Mouse (Mus musculus) MEL (cell line): ENCODE data around the gene Kmt2d. TPM values are rescaled to one million over a fixed set of nuclear protein-coding genes. Genes with fewer than 3 reads are reported as not detected.

ENCODE experiments used
- DNase-seq: peaks from one replicate; pipeline ENCODE4 v3.0.0; 2011; ENCODE audit warnings: low read depth, low spot score
- H3K27ac ChIP-seq: 2 replicates; pipeline ENCODE4 v1.5.1; 2012; ENCODE audit warnings: low read depth, mild to moderate bottlenecking, control low read depth, low read length, moderate library complexity; ENCODE audit not compliant: control insufficient read depth
- H3K27me3 ChIP-seq, 2 experiments: fragments of 150-350 bp in 1 of 2; sonication (generic) in 1 of 2; 2 replicates each; pipeline ENCODE4 v1.6.1; 2012; ENCODE audit warnings: low read length in 2 of 2, mild to moderate bottlenecking in 2 of 2, improper control_type of control experiment in 1 of 2, moderate library complexity in 1 of 2; ENCODE audit not compliant: insufficient read depth in 2 of 2, control insufficient read depth in 1 of 2
- H3K36me3 ChIP-seq, 2 experiments: 2 replicates each; pipeline ENCODE4 v1.6.1; 2012 to 2014; ENCODE audit warnings: low read length in 2 of 2, improper control_type of control experiment in 1 of 2, inconsistent platforms in 1 of 2, mild to moderate bottlenecking in 1 of 2; ENCODE audit not compliant: insufficient read depth in 2 of 2, control insufficient read depth in 1 of 2
- H3K4me1 ChIP-seq, 2 experiments: fragments of 150-350 bp in 1 of 2; sonication (generic) in 1 of 2; 2 replicates each; pipeline ENCODE4 v1.6.1; 2012; ENCODE audit warnings: low read length in 2 of 2, improper control_type of control experiment in 1 of 2, mild to moderate bottlenecking in 1 of 2; ENCODE audit not compliant: insufficient read depth in 2 of 2, control insufficient read depth in 1 of 2
- H3K4me3 ChIP-seq, 2 experiments: fragments of 150-350 bp in 1 of 2; sonication (generic) in 1 of 2; 2 replicates each; pipeline ENCODE4 v1.5.1; 2012; ENCODE audit warnings: low read depth in 2 of 2, low read length in 2 of 2, mild to moderate bottlenecking in 2 of 2, moderate library complexity in 2 of 2, control low read depth in 1 of 2, improper control_type of control experiment in 1 of 2; ENCODE audit not compliant: control insufficient read depth in 1 of 2, insufficient read depth in 1 of 2
- H3K79me2 ChIP-seq: 2 replicates; pipeline ENCODE4 v1.6.1; 2012; ENCODE audit warnings: mild to moderate bottlenecking, low read length, moderate library complexity; ENCODE audit not compliant: control insufficient read depth, poor library complexity, insufficient read depth
- H3K9ac ChIP-seq: 2 replicates; pipeline ENCODE4 v1.6.1; 2012; ENCODE audit warnings: low read depth, mild to moderate bottlenecking, control low read depth, low read length, moderate library complexity; ENCODE audit not compliant: control insufficient read depth, poor library complexity, severe bottlenecking
- H3K9me3 ChIP-seq: fragments of 150-350 bp; sonication (generic); replicated peaks from 2 replicates; pipeline ENCODE4 v1.6.1; 2012; ENCODE audit warnings: mild to moderate bottlenecking, low read length, improper control_type of control experiment, moderate library complexity; ENCODE audit not compliant: insufficient read depth
- CHD1 ChIP-seq: IDR thresholded peaks from 2 replicates; pipeline ENCODE4 v1.6.1; 2012; ENCODE audit warnings: low read depth, mild to moderate bottlenecking, inconsistent platforms, low read length, improper control_type of control experiment
- CHD2 ChIP-seq: IDR thresholded peaks from 2 replicates; pipeline ENCODE4 v1.6.1; 2011; ENCODE audit warnings: low read length, improper control_type of control experiment
- ELF1 ChIP-seq: IDR thresholded peaks from 2 replicates; pipeline ENCODE4 v1.6.1; 2014; ENCODE audit warnings: low read depth, mild to moderate bottlenecking, inconsistent platforms, low read length, improper control_type of control experiment, moderate library complexity
- EP300 ChIP-seq, 2 experiments: IDR thresholded peaks; 2 replicates each; pipeline ENCODE4 v1.6.1; 2011; ENCODE audit warnings: improper control_type of control experiment in 2 of 2, low read length in 2 of 2, low read depth in 1 of 2, mild to moderate bottlenecking in 1 of 2
- GABPA ChIP-seq: IDR thresholded peaks from 2 replicates; pipeline ENCODE4 v1.6.1; 2012; ENCODE audit warnings: low read depth, mild to moderate bottlenecking, inconsistent platforms, low read length, improper control_type of control experiment, moderate library complexity
- GATA1 ChIP-seq: IDR thresholded peaks from 2 replicates; pipeline ENCODE4 v1.6.1; 2011; ENCODE audit warnings: low read depth, low read length, improper control_type of control experiment
- HCFC1 ChIP-seq: IDR thresholded peaks from 2 replicates; pipeline ENCODE4 v1.6.1; 2012; ENCODE audit warnings: low read depth, mild to moderate bottlenecking, inconsistent platforms, low read length, improper control_type of control experiment, moderate library complexity
- JUND ChIP-seq: IDR thresholded peaks from 2 replicates; pipeline ENCODE4 v1.6.1; 2011; ENCODE audit warnings: low read depth, mild to moderate bottlenecking, improper control_type of control experiment, low read length
- MAX ChIP-seq: IDR thresholded peaks from 2 replicates; pipeline ENCODE4 v1.6.1; 2011; ENCODE audit warnings: low read length, improper control_type of control experiment
- NELFE ChIP-seq: IDR thresholded peaks from 2 replicates; pipeline ENCODE4 v1.6.1; 2011; ENCODE audit warnings: low read depth, low read length, improper control_type of control experiment
- NRF1 ChIP-seq: IDR thresholded peaks from 2 replicates; pipeline ENCODE4 v1.6.1; 2014; ENCODE audit warnings: low read depth, mild to moderate bottlenecking, inconsistent platforms, low read length, improper control_type of control experiment, moderate library complexity; ENCODE audit not compliant: poor library complexity, insufficient read depth, severe bottlenecking
- RAD21 ChIP-seq: IDR thresholded peaks from 2 replicates; pipeline ENCODE4 v1.6.1; 2011; ENCODE audit warnings: mild to moderate bottlenecking, low read depth, low read length, improper control_type of control experiment
- RCOR1 ChIP-seq: IDR thresholded peaks from 2 replicates; pipeline ENCODE4 v1.6.1; 2012; ENCODE audit warnings: low read depth, mild to moderate bottlenecking, inconsistent platforms, low read length, improper control_type of control experiment
- SMC3 ChIP-seq: IDR thresholded peaks from 2 replicates; pipeline ENCODE4 v1.6.1; 2011; ENCODE audit warnings: low read depth, low read length, improper control_type of control experiment
- TAL1 ChIP-seq: IDR thresholded peaks from 2 replicates; pipeline ENCODE4 v1.6.1; 2012; ENCODE audit warnings: mild to moderate bottlenecking, inconsistent platforms, low read length, moderate library complexity, mixed read lengths
- TBP ChIP-seq: IDR thresholded peaks from 2 replicates; pipeline ENCODE4 v1.8.0; 2011; ENCODE audit warnings: low read depth, low read length, improper control_type of control experiment
- TCF12 ChIP-seq: IDR thresholded peaks from 2 replicates; pipeline ENCODE4 v1.6.1; 2014; ENCODE audit warnings: low read depth, mild to moderate bottlenecking, inconsistent platforms, low read length, improper control_type of control experiment, moderate library complexity
- UBTF ChIP-seq: IDR thresholded peaks from 2 replicates; pipeline ENCODE4 v1.6.1; 2012; ENCODE audit warnings: low read depth, mild to moderate bottlenecking, inconsistent platforms, low read length, improper control_type of control experiment, moderate library complexity, borderline replicate concordance; ENCODE audit not compliant: insufficient read depth
- ZKSCAN1 ChIP-seq: IDR thresholded peaks from 2 replicates; pipeline ENCODE4 v1.6.1; 2012; ENCODE audit warnings: low read depth, mild to moderate bottlenecking, inconsistent platforms, low read length, improper control_type of control experiment, moderate library complexity
- ZNF384 ChIP-seq: IDR thresholded peaks from 2 replicates; pipeline ENCODE4 v1.6.1; 2012; ENCODE audit warnings: low read depth, mild to moderate bottlenecking, inconsistent platforms, low read length, improper control_type of control experiment
- polyA plus RNA-seq, 2 experiments: library from polyadenylated mRNA; stranded (reverse) in 1 of 2; unstranded in 1 of 2; fragments of >175 nt in 1 of 2; fragments of >200 nt in 1 of 2; gene quantifications; 2 replicates each; pipeline versions ENCODE4 v1.2.1 to v1.2.4; 2012; ENCODE audit warnings: low replicate concordance in 2 of 2, low read depth in 1 of 2; ENCODE audit not compliant: insufficient read length in 2 of 2, insufficient read depth in 1 of 2, missing spikeins in 1 of 2
- total RNA-seq: library from RNA; depleted of rRNA; stranded (reverse); fragments of 300-350 nt; gene quantifications from 2 replicates; pipeline ENCODE4 v1.2.3, GENCODE M21; 2012

The Kmt2d gene
- total and polyA plus RNA-seq, 3 experiments: 12.5 to 47.7 (median 42.0) TPM

DNA sequence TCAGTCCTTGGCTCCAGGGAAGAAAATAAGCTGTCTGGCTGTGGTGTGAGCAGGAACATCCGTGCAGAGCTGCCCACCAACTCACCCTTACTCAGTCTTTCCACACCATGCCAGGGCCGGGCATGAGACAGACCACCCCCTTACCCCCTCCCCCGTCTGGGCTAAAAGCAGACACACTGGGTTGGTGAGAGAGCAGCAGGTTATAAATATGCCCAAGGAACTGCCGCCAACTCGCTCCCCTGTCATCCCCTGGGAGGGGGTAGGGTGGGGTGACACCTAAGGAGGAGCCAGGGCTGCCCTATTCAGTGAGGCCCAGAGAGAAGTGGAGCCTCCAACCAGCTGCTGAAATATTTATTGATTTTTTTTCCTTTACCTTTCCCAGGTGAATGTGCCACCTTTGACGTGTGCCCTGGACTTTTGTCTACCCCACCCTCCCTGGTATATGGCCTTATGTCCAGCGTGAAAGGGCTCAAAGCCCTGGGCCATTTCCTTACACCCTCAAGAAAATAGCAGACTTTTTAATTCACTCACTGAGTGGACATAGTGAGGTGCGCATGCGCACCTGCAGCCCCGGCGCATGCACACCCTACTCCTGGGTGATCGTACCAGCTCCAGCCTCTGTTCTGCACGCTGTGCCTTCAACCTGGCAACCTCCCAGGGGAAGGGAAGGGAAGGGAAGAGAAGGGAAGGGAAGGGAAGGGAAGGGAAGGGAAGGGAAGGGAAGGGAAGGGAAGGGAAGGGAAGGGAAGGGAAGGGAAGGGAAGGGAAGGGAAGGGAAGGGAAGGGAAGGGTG is 74.0 kb downstream of the Kmt2d start:
- Histone ChIP-seq H3K27ac (no peak overlapping the region), H3K4me1 (0 out of 4 replicates have a peak, but pooled peaks cover 0 to 1% of the 10 kb centered on the region in 2 experiments), H3K36me3 (no peaks in the 10 kb centered on the region), H3K4me3 (no peak overlapping the region), H3K9ac (no peak overlapping the region), H3K9me3 (no peaks in the 10 kb centered on the region), H3K27me3 (no peaks in the 10 kb centered on the region; a peak in 1 of 4 replicates), H3K79me2 (no peaks in the 10 kb centered on the region)
- DNase-seq: no peak
- no peak for TF ChIP-seq EP300 (IDR thresholded peaks at IDR 0.05; ENCODE audit: low read depth in 1 of 2, low read length in 2 of 2)
- TF ChIP-seq SMC3: no peak
- TF ChIP-seq RAD21: no peak
- TF ChIP-seq ELF1: no peak
- no peak for TF ChIP-seq ZKSCAN1
- TF ChIP-seq JUND: no peak
- no peak for TF ChIP-seq RCOR1
- no peak for TF ChIP-seq TBP

DNA sequence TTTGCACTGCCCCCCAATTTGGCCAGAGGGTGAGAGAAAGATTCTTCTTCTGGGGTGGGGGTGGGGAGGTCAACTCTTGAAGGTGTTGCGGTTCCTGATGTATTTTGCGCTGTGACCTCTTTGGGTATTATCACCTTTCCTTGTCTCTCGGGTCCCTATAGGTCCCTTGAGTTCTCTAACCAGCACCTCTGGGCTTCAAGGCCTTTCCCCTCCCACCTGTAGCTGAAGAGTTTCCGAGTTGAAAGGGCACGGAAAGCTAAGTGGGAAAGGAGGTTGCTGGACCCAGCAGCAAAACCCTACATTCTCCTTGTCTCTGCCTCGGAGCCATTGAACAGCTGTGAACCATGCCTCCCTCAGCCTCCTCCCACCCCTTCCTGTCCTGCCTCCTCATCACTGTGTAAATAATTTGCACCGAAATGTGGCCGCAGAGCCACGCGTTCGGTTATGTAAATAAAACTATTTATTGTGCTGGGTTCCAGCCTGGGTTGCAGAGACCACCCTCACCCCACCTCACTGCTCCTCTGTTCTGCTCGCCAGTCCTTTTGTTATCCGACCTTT is 77.8 kb downstream of the Kmt2d start:
- H3K27ac ChIP-seq: no peak overlapping the region
- H3K9me3 ChIP-seq: no peaks in the 10 kb centered on the region
- H3K9ac ChIP-seq: no peak overlapping the region
- no peak for DNase-seq
- no peaks in the 10 kb centered on the region for H3K79me2 ChIP-seq
- no peaks in the 10 kb centered on the region for H3K36me3 ChIP-seq
- no peak overlapping the region for H3K4me3 ChIP-seq
- TF ChIP-seq RCOR1: no peak
- TF ChIP-seq, all 39 proteins: peak for 0
- Histone ChIP-seq H3K4me1 (peaks cover 0 to 5% of the 10 kb centered on the region in 2 experiments; a peak in 1 of 4 replicates), H3K27me3 (no peaks in the 10 kb centered on the region; a peak in 1 of 4 replicates)

DNA sequence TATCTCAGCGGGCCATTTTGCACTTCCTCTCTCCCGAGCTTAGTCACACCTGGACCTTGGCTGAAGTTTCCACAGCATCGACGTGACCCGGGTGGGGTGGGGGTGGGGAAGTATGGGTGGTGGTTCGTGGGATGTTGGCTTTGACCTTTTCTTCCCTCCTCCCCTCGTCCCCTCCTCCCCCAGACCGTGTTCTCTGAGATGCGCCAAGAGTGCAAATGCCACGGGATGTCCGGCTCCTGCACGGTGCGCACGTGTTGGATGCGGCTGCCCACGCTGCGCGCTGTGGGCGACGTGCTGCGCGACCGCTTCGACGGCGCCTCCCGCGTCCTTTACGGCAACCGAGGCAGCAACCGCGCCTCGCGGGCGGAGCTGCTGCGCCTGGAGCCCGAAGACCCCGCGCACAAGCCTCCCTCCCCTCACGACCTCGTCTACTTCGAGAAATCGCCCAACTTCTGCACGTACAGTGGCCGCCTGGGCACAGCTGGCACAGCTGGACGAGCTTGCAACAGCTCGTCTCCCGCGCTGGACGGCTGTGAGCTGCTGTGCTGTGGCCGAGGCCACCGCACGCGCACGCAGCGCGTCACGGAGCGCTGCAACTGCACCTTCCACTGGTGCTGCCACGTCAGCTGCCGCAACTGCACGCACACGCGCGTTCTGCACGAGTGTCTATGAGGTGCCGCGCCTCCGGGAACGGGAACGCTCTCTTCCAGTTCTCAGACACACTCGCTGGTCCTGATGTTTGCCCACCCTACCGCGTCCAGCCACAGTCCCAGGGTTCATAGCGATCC is 78.6 kb downstream of the Kmt2d start:
- no peak overlapping the region for H3K4me3 ChIP-seq
- TF ChIP-seq GATA1 (no peak), TAL1 (no peak), ELF1 (no peak), RCOR1 (no peak), UBTF (no peak), CHD2 (no peak), TCF12 (no peak), GABPA (no peak), TBP (no peak), HCFC1 (no peak), JUND (no peak), NRF1 (no peak), ZKSCAN1 (no peak), NELFE (no peak), CHD1 (no peak), ZNF384 (no peak), RAD21 (no peak), MAX (no peak)
- H3K4me1 ChIP-seq: peaks cover 0 to 5% of the 10 kb centered on the region in 2 experiments; a peak in 1 of 4 replicates
- no peaks in the 10 kb centered on the region; a peak in 1 of 4 replicates for H3K27me3 ChIP-seq
- no peaks in the 10 kb centered on the region for H3K9me3 ChIP-seq
- no peak for DNase-seq
- H3K9ac ChIP-seq: no peak overlapping the region
- no peaks in the 10 kb centered on the region for H3K79me2 ChIP-seq
- H3K36me3 ChIP-seq: no peaks in the 10 kb centered on the region
- H3K27ac ChIP-seq: no peak overlapping the region
